Mouse (Mus musculus) ovary, adult 18-20 months (tissue): ENCODE measurements around the gene Papola.
"Not testable (repeated sequence)": the region's sequence is repeated elsewhere in the genome, so short reads cannot be mapped to it uniquely, and the experiment has no call there.

ENCODE experiments used
- DNase-seq: peaks from one replicate; pipeline ENCODE4 v3.0.0; 2022; ENCODE audit warnings: low spot score, mixed read lengths

Gene Papola

GRCm38 (mm10) chr12:105805790-105806189, 21.3 kb downstream of the Papola start:
- no peak for DNase-seq

- no peak for DNase-seq
Observed at GRCm38 (mm10) chr12:105806205-105806604, 21.7 kb downstream of the Papola start.

- DNase-seq: no peak
Observed at GRCm38 (mm10) chr12:105807416-105807815, 22.9 kb downstream of the Papola start.

GRCm38 (mm10) chr12:105808945-105809344, 24.5 kb downstream of the Papola start:
- no peak for DNase-seq

- DNase-seq: no peak
Observed at GRCm38 (mm10) chr12:105810608-105811007, 26.1 kb downstream of the Papola start.

- peak; percentile 19 for DNase-seq
Observed at GRCm38 (mm10) chr12:105813957-105814356, 29.5 kb downstream of the Papola start.

GRCm38 (mm10) chr12:105823472-105823871, 39.0 kb downstream of the Papola start:
- DNase-seq: no peak

- DNase-seq: no peak
Observed at GRCm38 (mm10) chr12:105824743-105825142, 40.2 kb downstream of the Papola start.

GRCm38 (mm10) chr12:105825266-105825665, 40.8 kb downstream of the Papola start:
- no peak for DNase-seq

- no peak for DNase-seq
Observed at GRCm38 (mm10) chr12:105832541-105832940, 48.0 kb downstream of the Papola start.

- no peak for DNase-seq
Observed at GRCm38 (mm10) chr12:105834926-105835325, 50.4 kb downstream of the Papola start.

- no peak for DNase-seq
Observed at GRCm38 (mm10) chr12:105835571-105835970, 51.1 kb downstream of the Papola start.

GRCm38 (mm10) chr12:105836196-105836595, 51.7 kb downstream of the Papola start:
- no peak for DNase-seq

- no peak for DNase-seq
Observed at GRCm38 (mm10) chr12:105839096-105839495, 54.6 kb downstream of the Papola start.

GRCm38 (mm10) chr12:105840545-105840944, 56.1 kb downstream of the Papola start:
- not testable (repeated sequence) for DNase-seq

- DNase-seq: no peak
Observed at GRCm38 (mm10) chr12:105843243-105844005, 58.9 kb downstream of the Papola start.

- peak; percentile 55 for DNase-seq
Observed at GRCm38 (mm10) chr12:105844406-105844805, 59.9 kb downstream of the Papola start.

- no peak for DNase-seq
Observed at GRCm38 (mm10) chr12:105849102-105849501, 64.6 kb downstream of the Papola start.

GRCm38 (mm10) chr12:105850675-105851074, 66.2 kb downstream of the Papola start:
- DNase-seq: peak; percentile 23

- no peak for DNase-seq
Observed at GRCm38 (mm10) chr12:105852798-105853197, 68.3 kb downstream of the Papola start.

- DNase-seq: no peak
Observed at GRCm38 (mm10) chr12:105854639-105855038, 70.1 kb downstream of the Papola start.

- DNase-seq: no peak
Observed at GRCm38 (mm10) chr12:105857902-105858640, 73.6 kb downstream of the Papola start.

GRCm38 (mm10) chr12:105862072-105862471, 77.6 kb downstream of the Papola start:
- DNase-seq: no peak
